Mouse (Mus musculus): ENCODE results near the gene Lrrc8c.

- no peak for TF ChIP-seq POLR2A (IDR thresholded peaks at IDR 0.05; ENCODE audit: borderline replicate concordance, control insufficient read depth, low read depth, low read length)
- no peak for TF ChIP-seq CTCF (IDR thresholded peaks at IDR 0.05; ENCODE audit: control insufficient read depth, insufficient read depth, low read length)
Observed at GRCm38 (mm10) chr5:105580909-105581308, 61.7 kb downstream of the Lrrc8c start.

Measured in bone marrow, adult 2 months (tissue).